Comparison of ENCODE assay signal across 18 mouse cellular contexts in genomic region chr4:134319074-134319473, GRCm38 (mm10). TPM values are rescaled to one million over a fixed set of nuclear protein-coding genes. Genes with fewer than 3 reads are reported as not detected.
"Had no signal": no experiment of that assay in that cellular context is flagged by ENCODE, and none has a peak within 500 bp of the region (broad histone marks: within the 10 kb centered on the region; RNA-seq: fewer than 3 reads in every experiment).

No protein-coding gene starts in this region.

- H3K36me3 ChIP-seq: limb, embryonic 10.5 days; liver, embryonic 15.5 days; midbrain, embryonic 13.5 days; neural tube, embryonic 15.5 days; stomach, embryonic 15.5 days had no signal

- DNase-seq: kidney, postnatal 25 days; lung, adult 2 months; lung, postnatal 36 days; retina, postnatal 1 day; thymus, adult 2 months; thymus, postnatal 36 days had no signal

- H3K4me1 ChIP-seq: liver, embryonic 15.5 days; midbrain, embryonic 13.5 days; stomach, embryonic 15.5 days had no signal

- H3K9ac ChIP-seq: liver, embryonic 15.5 days; midbrain, embryonic 13.5 days; neural tube, embryonic 15.5 days; stomach, embryonic 15.5 days had no signal

- H3K27ac ChIP-seq: left cerebral cortex, adult 2 months; limb, embryonic 10.5 days; liver, embryonic 15.5 days; midbrain, embryonic 13.5 days; neural tube, embryonic 15.5 days; stomach, embryonic 15.5 days had no signal

- H3K27me3 ChIP-seq: midbrain, embryonic 13.5 days; neural tube, embryonic 15.5 days; stomach, embryonic 15.5 days had no signal

- ATAC-seq: lung, postnatal 0 days; midbrain, embryonic 13.5 days had no signal

- H3K4me3 ChIP-seq: left cerebral cortex, adult 2 months; limb, embryonic 10.5 days; liver, embryonic 15.5 days; midbrain, embryonic 13.5 days; neural tube, embryonic 15.5 days; stomach, embryonic 15.5 days had no signal

- H3K9me3 ChIP-seq: limb, embryonic 10.5 days; liver, embryonic 15.5 days; midbrain, embryonic 13.5 days; neural tube, embryonic 15.5 days; stomach, embryonic 15.5 days had no signal

- H3K4me2 ChIP-seq: liver, embryonic 11.5 days; liver, embryonic 15.5 days; midbrain, embryonic 13.5 days; neural tube, embryonic 15.5 days; stomach, embryonic 15.5 days had no signal

RNA-seq across cellular contexts. Expression of gene Trim63, which starts 4.2 kb away (rescaled TPM):
- total RNA-seq: layer of hippocampus, postnatal 25 days; megakaryocyte progenitor cell, adult 5-6 weeks had no signal

RNA-seq across cellular contexts. Expression of gene Slc30a2, which starts 23.9 kb away (rescaled TPM):
- total RNA-seq: left cerebral cortex, adult 2 months; midbrain, postnatal 0 days had no signal
- polyA plus RNA-seq: limb, embryonic 10.5 days; liver, embryonic 11.5 days; neural tube, embryonic 11.5 days had no signal
